In genomic region chr11:5732401-5732800, GRCm38 (mm10) we compare ENCODE assay signal across 15 mouse cellular contexts. TPM values are rescaled to one million over a fixed set of nuclear protein-coding genes. Genes with fewer than 3 reads are reported as not detected.
DNase-seq lines count a peak whose midpoint lies in the region; ATAC-seq and TF ChIP-seq lines count a peak whose summit lies in the region.
"Had no signal": no experiment of that assay in that cellular context is flagged by ENCODE, and none has a peak within 500 bp of the region (broad histone marks: within the 10 kb centered on the region; RNA-seq: fewer than 3 reads in every experiment).

No protein-coding gene starts in this region.

- ATAC-seq in midbrain, postnatal 0 days (ENCODE audit: low FRiP score), result no peak
- ATAC-seq in midbrain, embryonic 14.5 days (ENCODE audit: low FRiP score, low TSS enrichment), result no peak
- peak; percentile 79 for ATAC-seq in hindbrain, postnatal 0 days
- ATAC-seq in stomach, embryonic 16.5 days (ENCODE audit: insufficient read depth, low FRiP score), result no peak
- ATAC-seq: activated CD4-positive, CD25-positive, alpha-beta regulatory T cell, adult 4 months had no signal

- H3K4me3 ChIP-seq in gastrocnemius, adult 2 months, result no peak overlapping the region
- no peak overlapping the region for H3K4me3 ChIP-seq in midbrain, postnatal 0 days (ENCODE audit: low read depth, low read length)
- H3K4me3 ChIP-seq in midbrain, embryonic 14.5 days (replicated peaks; ENCODE audit: low read depth, low read length), result no peak overlapping the region
- no peak overlapping the region for H3K4me3 ChIP-seq in hindbrain, postnatal 0 days (ENCODE audit: low read length)
- no peak overlapping the region for H3K4me3 ChIP-seq in stomach, embryonic 16.5 days (replicated peaks; ENCODE audit: low read length)
- H3K4me3 ChIP-seq: erythroblast, embryonic 14.5 days; left cerebral cortex, adult 2 months had no signal

- no peak for DNase-seq in gastrocnemius, adult 2 months
- DNase-seq in gastrocnemius, postnatal 10 days, result no peak
- peak; percentile 53 for DNase-seq in midbrain, postnatal 0 days (ENCODE audit: low spot score)
- no peak for DNase-seq in midbrain, embryonic 14.5 days
- DNase-seq in hindbrain, postnatal 0 days (ENCODE audit: low spot score), result peak; percentile 40
- no peak for DNase-seq in right cerebral cortex, postnatal 10 days (ENCODE audit: low spot score in 2 of 2)
- no peak for DNase-seq in layer of hippocampus, adult 11-12 months (ENCODE audit: low spot score)
- DNase-seq: cerebellum, postnatal 25 days; heart, postnatal 10 days had no signal

- no peaks in the 10 kb centered on the region for H3K9me3 ChIP-seq in midbrain, postnatal 0 days (ENCODE audit: low read length)
- no peaks in the 10 kb centered on the region for H3K9me3 ChIP-seq in midbrain, embryonic 14.5 days (ENCODE audit: control insufficient read depth, low read length)
- H3K9me3 ChIP-seq in hindbrain, postnatal 0 days (ENCODE audit: low read length), result no peaks in the 10 kb centered on the region
- H3K9me3 ChIP-seq in stomach, embryonic 16.5 days (replicated peaks; ENCODE audit: control insufficient read depth, low read length), result no peaks in the 10 kb centered on the region

- WGBS in midbrain, postnatal 0 days, result 57% methylated on average over 5 of the region's 5 CpGs
- 66% methylated on average over 5 of the region's 5 CpGs for WGBS in midbrain, embryonic 14.5 days
- WGBS in hindbrain, postnatal 0 days, result 48% methylated on average over 5 of the region's 5 CpGs
- 59% methylated on average over 5 of the region's 5 CpGs for WGBS in stomach, embryonic 16.5 days

- no peak overlapping the region for H3K4me2 ChIP-seq in midbrain, postnatal 0 days (ENCODE audit: low read depth, low read length, poor library complexity, severe bottlenecking)
- no peak overlapping the region for H3K4me2 ChIP-seq in midbrain, embryonic 14.5 days (ENCODE audit: low read length)
- H3K4me2 ChIP-seq in hindbrain, postnatal 0 days (ENCODE audit: low read depth, low read length), result no peak overlapping the region
- H3K4me2 ChIP-seq in stomach, embryonic 16.5 days (ENCODE audit: low read depth, low read length), result no peak overlapping the region

- TF ChIP-seq CTCF in gastrocnemius, adult 2 months (IDR thresholded peaks at IDR 0.05), result no peak
- no peak for TF ChIP-seq CTCF in midbrain, postnatal 0 days (IDR thresholded peaks at IDR 0.05)
- no peak for TF ChIP-seq CTCF in hindbrain, postnatal 0 days (IDR thresholded peaks at IDR 0.05; ENCODE audit: low read depth)

- no peaks in the 10 kb centered on the region for H3K27me3 ChIP-seq in midbrain, postnatal 0 days (ENCODE audit: insufficient read depth, low read length)
- H3K27me3 ChIP-seq in midbrain, embryonic 14.5 days (ENCODE audit: control insufficient read depth, insufficient read depth, low read length), result no peaks in the 10 kb centered on the region
- H3K27me3 ChIP-seq in hindbrain, postnatal 0 days (ENCODE audit: insufficient read depth, low read length), result no peaks in the 10 kb centered on the region
- no peaks in the 10 kb centered on the region for H3K27me3 ChIP-seq in stomach, embryonic 16.5 days (ENCODE audit: control insufficient read depth, insufficient read depth, low read length)

- H3K27ac ChIP-seq in gastrocnemius, adult 2 months, result peak overlapping the region; percentile 72
- no peak overlapping the region for H3K27ac ChIP-seq in midbrain, postnatal 0 days (ENCODE audit: low read depth, low read length)
- H3K27ac ChIP-seq in midbrain, embryonic 14.5 days (replicated peaks; ENCODE audit: low read depth, low read length), result no peak overlapping the region
- H3K27ac ChIP-seq in hindbrain, postnatal 0 days, result 0 out of 2 replicates have a peak overlapping the region, but pooled peaks have one; percentile 26
- H3K27ac ChIP-seq in stomach, embryonic 16.5 days (ENCODE audit: low read length), result peak overlapping the region; percentile 7; the same call in 1 of the 2 replicates
- H3K27ac ChIP-seq: kidney, postnatal 0 days; left cerebral cortex, adult 2 months; liver, embryonic 14.5 days had no signal

- H3K36me3 ChIP-seq in midbrain, postnatal 0 days (ENCODE audit: insufficient read depth, low read length), result no peaks in the 10 kb centered on the region
- H3K36me3 ChIP-seq in midbrain, embryonic 14.5 days (ENCODE audit: control insufficient read depth, insufficient read depth, low read length), result no peaks in the 10 kb centered on the region
- no peaks in the 10 kb centered on the region for H3K36me3 ChIP-seq in hindbrain, postnatal 0 days (ENCODE audit: insufficient read depth, low read length)
- H3K36me3 ChIP-seq in stomach, embryonic 16.5 days (ENCODE audit: control insufficient read depth, insufficient read depth, low read length), result no peaks in the 10 kb centered on the region

- no peak overlapping the region for H3K9ac ChIP-seq in midbrain, postnatal 0 days (replicated peaks; ENCODE audit: low read length, poor library complexity, severe bottlenecking)
- H3K9ac ChIP-seq in midbrain, embryonic 14.5 days (replicated peaks; ENCODE audit: low read length), result no peak overlapping the region
- H3K9ac ChIP-seq in hindbrain, postnatal 0 days (replicated peaks; ENCODE audit: low read length), result no peak overlapping the region
- peak overlapping the region; percentile 46; the same call in 1 of the 2 replicates for H3K9ac ChIP-seq in stomach, embryonic 16.5 days (ENCODE audit: low read length)
- H3K9ac ChIP-seq: liver, embryonic 14.5 days had no signal

- no peaks in the 10 kb centered on the region for H3K4me1 ChIP-seq in midbrain, postnatal 0 days (ENCODE audit: insufficient read depth, low read length)
- no peaks in the 10 kb centered on the region for H3K4me1 ChIP-seq in midbrain, embryonic 14.5 days (ENCODE audit: control insufficient read depth, insufficient read depth, low read length)
- H3K4me1 ChIP-seq in hindbrain, postnatal 0 days (ENCODE audit: insufficient read depth, low read length), result no peaks in the 10 kb centered on the region
- 0 out of 2 replicates have a peak, but pooled peaks cover 11% of the 10 kb centered on the region for H3K4me1 ChIP-seq in stomach, embryonic 16.5 days (ENCODE audit: control insufficient read depth, insufficient read depth, low read length)

- intact Hi-C loops in gastrocnemius, adult 2 months (cut with DNase I), result no loop called here

RNA-seq across cellular contexts. Expression of gene Mrps24, which starts 16.9 kb away (rescaled TPM):
- total RNA-seq in gastrocnemius, adult 2 months (2021), result 100 to 1,000 TPM in 1 of 2 experiments, 10 to 100 TPM in 1; 92.2 to 109 TPM
- total RNA-seq in gastrocnemius, postnatal 10 days (2021), result 10 to 100 TPM; 84.8 to 90.6 TPM
- 62.2 and 86.4 TPM in 2 replicates for total RNA-seq in midbrain, postnatal 0 days (2014; rRNA removed)
- 222 and 226 TPM in 2 replicates for polyA plus RNA-seq in midbrain, postnatal 0 days (2015; fragmentation: Nextera tagmentation; extraction: Ambion mirVana)
- polyA plus RNA-seq in midbrain, embryonic 14.5 days (2014; fragmentation: Nextera tagmentation; extraction: Ambion mirVana), result 180 and 218 TPM in 2 replicates
- 53.9 and 56.4 TPM in 2 replicates for total RNA-seq in hindbrain, postnatal 0 days (2014; rRNA removed)
- 230 and 234 TPM in 2 replicates for polyA plus RNA-seq in hindbrain, postnatal 0 days (2015; fragmentation: Nextera tagmentation; extraction: Ambion mirVana)
- 191 and 192 TPM in 2 replicates for polyA plus RNA-seq in stomach, embryonic 16.5 days (2015; fragmentation: Nextera tagmentation; extraction: Ambion mirVana)

RNA-seq across cellular contexts. Expression of gene Urgcp, which starts 29.8 kb away (rescaled TPM):
- total RNA-seq in gastrocnemius, adult 2 months (2021), result 10 to 100 TPM; 42.2 to 48.9 TPM
- total RNA-seq in gastrocnemius, postnatal 10 days (2021), result 10 to 100 TPM; 29.1 to 42.0 TPM
- total RNA-seq in midbrain, postnatal 0 days (2014; rRNA removed), result 53.9 and 56.2 TPM in 2 replicates
- 34.2 and 35.0 TPM in 2 replicates for polyA plus RNA-seq in midbrain, postnatal 0 days (2015; fragmentation: Nextera tagmentation; extraction: Ambion mirVana)
- 21.5 and 23.9 TPM in 2 replicates for polyA plus RNA-seq in midbrain, embryonic 14.5 days (2014; fragmentation: Nextera tagmentation; extraction: Ambion mirVana)
- 58.4 and 61.5 TPM in 2 replicates for total RNA-seq in hindbrain, postnatal 0 days (2014; rRNA removed)
- 30.7 and 32.8 TPM in 2 replicates for polyA plus RNA-seq in hindbrain, postnatal 0 days (2015; fragmentation: Nextera tagmentation; extraction: Ambion mirVana)
- 24.9 and 25.3 TPM in 2 replicates for polyA plus RNA-seq in stomach, embryonic 16.5 days (2015; fragmentation: Nextera tagmentation; extraction: Ambion mirVana)

RNA-seq across cellular contexts. Expression of gene Dbnl, which starts 55.9 kb away (rescaled TPM):
- 10 to 100 TPM; 10.7 to 14.0 TPM for total RNA-seq in gastrocnemius, adult 2 months (2021)
- total RNA-seq in gastrocnemius, postnatal 10 days (2021), result 10 to 100 TPM; 23.6 to 27.1 TPM
- 82.2 and 90.8 TPM in 2 replicates for total RNA-seq in midbrain, postnatal 0 days (2014; rRNA removed)
- 135 and 143 TPM in 2 replicates for polyA plus RNA-seq in midbrain, postnatal 0 days (2015; fragmentation: Nextera tagmentation; extraction: Ambion mirVana)
- polyA plus RNA-seq in midbrain, embryonic 14.5 days (2014; fragmentation: Nextera tagmentation; extraction: Ambion mirVana), result 145 and 148 TPM in 2 replicates
- total RNA-seq in hindbrain, postnatal 0 days (2014; rRNA removed), result 74.3 and 81.7 TPM in 2 replicates
- polyA plus RNA-seq in hindbrain, postnatal 0 days (2015; fragmentation: Nextera tagmentation; extraction: Ambion mirVana), result 122 and 123 TPM in 2 replicates
- 113 and 124 TPM in 2 replicates for polyA plus RNA-seq in stomach, embryonic 16.5 days (2015; fragmentation: Nextera tagmentation; extraction: Ambion mirVana)

Comparison
In these comparisons a context has a peak if more than half of its experiments do, and no peak if none do; other contexts are left out.
1. DNase-seq: peak in midbrain, postnatal 0 days (single experiment) and hindbrain, postnatal 0 days (single experiment); none in gastrocnemius, adult 2 months (single experiment), gastrocnemius, postnatal 10 days (single experiment), midbrain, embryonic 14.5 days (single experiment), right cerebral cortex, postnatal 10 days (0 of 2) and layer of hippocampus, adult 11-12 months (single experiment).
2. H3K27ac ChIP-seq: peak in gastrocnemius, adult 2 months (single experiment), hindbrain, postnatal 0 days (single experiment) and stomach, embryonic 16.5 days (single experiment); none in midbrain, postnatal 0 days (single experiment) and midbrain, embryonic 14.5 days (single experiment).